Mouse (Mus musculus): ENCODE measurements around the gene Gm10135.
"Not testable (repeated sequence)": the region's sequence is repeated elsewhere in the genome, so short reads cannot be mapped to it uniquely, and the experiment has no call there.

Gm10135 gene

GRCm38 (mm10) chr5:72974602-72975001 is at the start of gene Gm10135:
Gene Gm10135, minus strand, starts transcription at chr5:72974702.
- DNase-seq (ENCODE audit: low spot score), result no peak

- no peak for DNase-seq (ENCODE audit: low spot score)
Measured at GRCm38 (mm10) chr5:73023801-73024200, 49.3 kb upstream of the Gm10135 start.

GRCm38 (mm10) chr5:73014745-73015144 is 40.2 kb upstream of the Gm10135 start:
- no peak for DNase-seq (ENCODE audit: low spot score)

- DNase-seq (ENCODE audit: low spot score), result not testable (repeated sequence)
Measured at GRCm38 (mm10) chr5:73013611-73014287, 39.2 kb upstream of the Gm10135 start.

- DNase-seq (ENCODE audit: low spot score), result not testable (repeated sequence)
Measured at GRCm38 (mm10) chr5:73012884-73013610, 38.5 kb upstream of the Gm10135 start.

- not testable (repeated sequence) for DNase-seq (ENCODE audit: low spot score)
Measured at GRCm38 (mm10) chr5:73011806-73012205, 37.3 kb upstream of the Gm10135 start.

- not testable (repeated sequence) for DNase-seq (ENCODE audit: low spot score)
Measured at GRCm38 (mm10) chr5:73008230-73008629, 33.7 kb upstream of the Gm10135 start.

- no peak for DNase-seq (ENCODE audit: low spot score)
Measured at GRCm38 (mm10) chr5:73007582-73007959, 33.1 kb upstream of the Gm10135 start.

GRCm38 (mm10) chr5:73006784-73007581 is 32.5 kb upstream of the Gm10135 start, which contains the start of gene Slc10a4:
Gene Slc10a4, plus strand, starts transcription at chr5:73006883.
- DNase-seq (ENCODE audit: low spot score), result no peak

GRCm38 (mm10) chr5:73004046-73004445 is 29.5 kb upstream of the Gm10135 start:
- no peak for DNase-seq (ENCODE audit: low spot score)

- not testable (repeated sequence) for DNase-seq (ENCODE audit: low spot score)
Measured at GRCm38 (mm10) chr5:72998546-72998945, 24.0 kb upstream of the Gm10135 start.

GRCm38 (mm10) chr5:72995379-72995778 is 20.9 kb upstream of the Gm10135 start:
- DNase-seq (ENCODE audit: low spot score), result no peak

- no peak for DNase-seq (ENCODE audit: low spot score)
Measured at GRCm38 (mm10) chr5:72994928-72995327, 20.4 kb upstream of the Gm10135 start.

GRCm38 (mm10) chr5:72994424-72994823 is 19.9 kb upstream of the Gm10135 start:
- DNase-seq (ENCODE audit: low spot score), result no peak

- no peak for DNase-seq (ENCODE audit: low spot score)
Measured at GRCm38 (mm10) chr5:72992474-72992873, 18.0 kb upstream of the Gm10135 start.

GRCm38 (mm10) chr5:72989756-72990155 is 15.3 kb upstream of the Gm10135 start:
- no peak for DNase-seq (ENCODE audit: low spot score)

GRCm38 (mm10) chr5:72987786-72988185 is 13.3 kb upstream of the Gm10135 start:
- no peak for DNase-seq (ENCODE audit: low spot score)

- DNase-seq (ENCODE audit: low spot score), result no peak
Measured at GRCm38 (mm10) chr5:72984091-72984490, 9.6 kb upstream of the Gm10135 start.

GRCm38 (mm10) chr5:72976539-72976938 is 2.0 kb upstream of the Gm10135 start:
- DNase-seq (ENCODE audit: low spot score), result no peak

- no peak for DNase-seq (ENCODE audit: low spot score)
Measured at GRCm38 (mm10) chr5:72975996-72976395, 1.5 kb upstream of the Gm10135 start.

- no peak for DNase-seq (ENCODE audit: low spot score)
Measured at GRCm38 (mm10) chr5:72972934-72973333, 1.6 kb downstream of the Gm10135 start.

GRCm38 (mm10) chr5:72972435-72972834 is 2.1 kb downstream of the Gm10135 start:
- DNase-seq (ENCODE audit: low spot score), result no peak

GRCm38 (mm10) chr5:72965706-72966105 is 8.8 kb downstream of the Gm10135 start:
- DNase-seq (ENCODE audit: low spot score), result no peak

All from ovary, adult 18-20 months (tissue).